Mouse (Mus musculus): ENCODE data around the gene Ranbp1. TPM values are rescaled to one million over a fixed set of nuclear protein-coding genes. Genes with fewer than 3 reads are reported as not detected.
"Not testable (repeated sequence)": the region's sequence is repeated elsewhere in the genome, so short reads cannot be mapped to it uniquely, and the experiment has no call there.

Gene Ranbp1
- polyA plus RNA-seq, 1 experiment from 2014 or later, result 216 TPM

DNA sequence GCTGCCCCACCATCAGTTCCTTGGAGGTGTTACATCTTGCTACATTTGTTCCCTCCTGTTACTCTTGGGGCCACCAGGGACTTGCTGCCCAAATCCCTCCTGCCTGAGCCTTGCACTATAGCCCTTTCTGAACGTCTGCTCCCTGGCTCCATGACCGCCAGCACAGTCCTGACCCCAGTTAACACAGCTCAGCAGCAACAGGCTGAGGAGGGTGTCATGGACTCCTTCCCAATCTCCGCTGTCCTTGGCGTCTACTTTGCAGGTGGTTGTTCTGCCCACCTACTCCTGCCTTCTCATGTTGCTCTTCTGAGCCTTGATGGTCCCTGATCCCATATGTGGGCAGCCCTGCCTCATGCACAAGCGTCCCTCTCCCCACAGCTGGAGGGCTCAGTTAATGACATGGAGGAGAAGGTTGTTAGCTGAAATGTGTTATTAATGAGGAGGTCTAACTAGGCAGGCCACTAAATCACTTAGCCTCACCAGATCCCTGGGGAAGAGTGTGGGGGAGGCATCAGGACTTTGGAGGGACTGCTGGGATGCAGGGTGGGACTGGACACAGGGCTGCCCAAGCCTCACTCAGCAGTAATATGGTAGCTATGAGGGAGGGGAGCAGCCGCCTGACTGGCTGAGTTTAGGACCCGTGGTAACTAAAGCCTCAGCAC is 45.0 kb downstream of the Ranbp1 start:
- no peak for TF ChIP-seq CTCF (IDR thresholded peaks at IDR 0.05)
- CTCF ChIA-PET, result interaction anchor here (3.0 kb wide), 1 partner anchor 31 kb away, joined by 7 read pairs; no protein-coding TSS in a partner anchor
- POLR2A ChIA-PET, result no interaction called here
- peaks cover 14% of the 10 kb centered on the region for H3K27me3 ChIP-seq
- DNase-seq (ENCODE audit: low read depth, low spot score) (no peak), ATAC-seq (no peak)
- in situ Hi-C loops (cut with MboI; ENCODE audit: low pct_unique_long_range_greater_than_20kb), result no loop called here

DNA sequence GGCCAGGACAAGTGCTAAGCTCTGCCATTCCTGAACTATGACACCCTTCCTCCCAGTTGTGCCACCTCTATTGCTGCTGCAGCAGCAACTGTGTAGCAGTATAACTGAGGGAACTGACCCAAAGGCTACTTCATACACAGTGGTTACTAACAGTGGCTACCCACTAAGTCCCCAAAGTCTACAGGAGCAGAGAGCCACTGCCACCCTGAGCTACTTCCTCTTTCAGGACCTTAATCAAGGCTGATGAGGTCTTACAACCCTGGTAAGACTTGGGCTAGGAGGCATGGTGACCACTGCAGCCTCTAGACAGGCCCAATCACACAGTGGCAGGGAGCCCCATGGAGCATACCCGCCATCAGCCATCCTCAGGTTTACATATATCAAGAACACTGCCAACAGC is 46.5 kb downstream of the Ranbp1 start:
- ATAC-seq (no peak), DNase-seq (ENCODE audit: low read depth, low spot score) (no peak)
- peaks cover 17% of the 10 kb centered on the region for H3K27me3 ChIP-seq
- ChIA-PET CTCF (interaction anchor here (0.8 to 3.0 kb wide), 5 partner anchors 9 to 94 kb away, joined by 3 to 15 read pairs (median 3); no protein-coding TSS in a partner anchor), POLR2A (interaction anchor here (0.6 kb wide), 1 partner anchor 137 kb away, joined by 3 read pairs; no protein-coding TSS in a partner anchor)
- TF ChIP-seq CTCF (IDR thresholded peaks at IDR 0.05), result no peak
- in situ Hi-C loops (cut with MboI; ENCODE audit: low pct_unique_long_range_greater_than_20kb), result no loop called here

DNA sequence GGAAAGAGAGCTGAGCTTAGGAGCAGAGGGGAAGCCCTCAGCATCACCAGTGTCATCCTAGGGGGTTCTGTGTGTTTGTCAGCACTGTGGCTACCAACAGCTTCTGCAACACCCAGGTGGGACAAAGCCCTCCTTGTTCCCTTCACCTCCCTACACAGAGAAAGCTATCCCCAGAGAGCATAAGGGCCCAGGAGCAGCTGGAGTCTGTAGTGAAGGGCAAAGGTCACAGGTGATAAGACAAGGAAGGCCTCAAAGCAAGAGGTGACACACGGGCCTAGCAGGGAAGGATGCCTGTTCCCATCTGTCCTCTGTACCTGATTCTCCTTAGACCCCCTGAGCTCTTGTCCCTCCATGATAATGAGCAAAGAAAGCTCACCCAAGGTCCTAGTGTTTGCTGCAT is 46.9 kb downstream of the Ranbp1 start:
- DNase-seq (ENCODE audit: low read depth, low spot score) (no peak), ATAC-seq (no peak)
- peaks cover 14% of the 10 kb centered on the region for H3K27me3 ChIP-seq
- no peak for TF ChIP-seq CTCF (IDR thresholded peaks at IDR 0.05)
- CTCF ChIA-PET, result interaction anchor here (1.1 to 3.0 kb wide), 4 partner anchors 9 to 94 kb away, joined by 3 to 15 read pairs (median 5); no protein-coding TSS in a partner anchor
- POLR2A ChIA-PET, result interaction anchor here (0.8 kb wide), 1 partner anchor 29 kb away, joined by 3 read pairs; no protein-coding TSS in a partner anchor
- in situ Hi-C loops (cut with MboI; ENCODE audit: low pct_unique_long_range_greater_than_20kb), result no loop called here

DNA sequence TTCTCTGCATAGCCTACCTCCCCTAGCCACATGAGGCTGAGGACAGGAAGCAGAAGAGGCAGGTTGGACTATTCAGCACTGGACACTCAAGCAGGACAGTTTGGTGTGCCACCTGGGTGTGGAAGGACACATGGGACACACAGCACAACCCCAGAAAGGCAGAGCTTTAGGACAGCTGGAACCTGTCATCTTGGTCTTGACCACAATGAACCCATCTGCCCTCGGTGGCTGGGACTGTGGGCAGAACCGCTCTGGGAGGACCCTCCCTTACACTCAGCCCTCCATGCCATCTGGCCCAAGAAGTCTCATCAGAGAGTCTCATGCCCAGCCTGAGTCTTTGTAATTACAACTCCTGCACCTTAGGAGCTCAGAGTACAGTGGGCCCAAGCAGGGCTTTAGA is 48.5 kb downstream of the Ranbp1 start:
- CTCF ChIA-PET, result interaction anchor here (4.8 kb wide), 1 partner anchor 11 kb away, joined by 25 read pairs; no protein-coding TSS in a partner anchor
- peaks cover 3% of the 10 kb centered on the region for H3K27me3 ChIP-seq
- in situ Hi-C loops (cut with MboI; ENCODE audit: low pct_unique_long_range_greater_than_20kb), result no loop called here
- DNase-seq (ENCODE audit: low read depth, low spot score) (no peak), ATAC-seq (no peak)
- no peak for TF ChIP-seq CTCF (IDR thresholded peaks at IDR 0.05)
- POLR2A ChIA-PET, result no interaction called here

DNA sequence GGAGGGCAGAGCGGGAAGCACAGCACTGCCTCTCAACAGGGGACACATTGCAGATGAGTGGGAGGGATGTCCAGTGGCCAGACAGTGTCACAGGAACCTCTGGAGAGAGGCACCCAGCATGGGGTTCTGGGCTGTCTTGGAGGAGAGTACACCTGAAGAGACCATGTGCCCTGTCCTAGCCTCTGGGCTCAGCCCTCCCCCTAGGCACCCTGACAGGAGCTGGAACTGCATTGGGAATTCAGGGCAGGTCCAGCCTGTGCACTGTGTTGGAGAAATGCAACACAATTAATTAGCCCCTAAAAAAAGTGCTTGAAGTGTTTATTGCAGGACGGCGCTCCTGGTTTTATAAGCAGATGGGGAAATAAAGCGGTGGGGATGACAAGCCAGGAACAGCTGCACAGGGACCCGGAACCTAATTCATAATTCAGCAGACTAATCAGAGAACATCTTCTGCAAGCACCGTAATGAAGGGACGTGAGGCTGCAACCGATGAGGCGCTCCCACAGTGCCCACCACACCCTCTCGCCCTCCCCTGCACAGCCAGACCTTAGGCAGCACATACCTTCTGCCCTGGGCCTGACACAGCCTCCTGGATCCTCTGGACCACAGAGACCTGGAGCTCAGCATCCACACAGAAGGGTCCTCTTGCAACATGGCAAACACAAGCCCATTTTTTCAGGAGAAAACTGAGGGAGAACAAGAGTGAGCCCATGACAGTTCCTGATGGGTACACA is 50.0 kb downstream of the Ranbp1 start:
- in situ Hi-C loops (cut with MboI; ENCODE audit: low pct_unique_long_range_greater_than_20kb), result no loop called here
- TF ChIP-seq CTCF (IDR thresholded peaks at IDR 0.05), result no peak
- peaks cover 3% of the 10 kb centered on the region for H3K27me3 ChIP-seq
- ChIA-PET POLR2A (no interaction called here), CTCF (interaction anchor here (4.8 kb wide), 1 partner anchor 13 kb away, joined by 25 read pairs; no protein-coding TSS in a partner anchor)
- ATAC-seq (no peak), DNase-seq (ENCODE audit: low read depth, low spot score) (no peak)

DNA sequence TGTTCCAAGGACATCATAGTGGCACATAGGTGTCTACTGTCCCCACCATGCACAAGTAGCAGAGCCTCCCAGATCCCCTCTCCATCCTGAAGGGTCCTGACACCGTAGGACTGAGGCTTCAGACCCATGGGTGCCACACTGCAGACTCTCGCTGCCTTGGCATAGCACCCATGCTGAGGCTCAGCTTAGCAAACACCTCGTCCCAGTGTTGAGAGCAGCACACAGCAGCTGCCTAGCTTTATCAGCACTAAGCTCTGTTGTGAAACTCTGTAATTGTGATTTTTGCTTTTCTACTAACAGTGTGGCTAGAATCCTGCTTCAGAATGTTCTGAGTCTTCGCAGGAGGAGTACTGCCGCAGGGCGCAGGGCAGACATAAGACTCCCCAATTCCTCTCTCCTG is 50.7 kb downstream of the Ranbp1 start:
- ATAC-seq (no peak), DNase-seq (ENCODE audit: low read depth, low spot score) (no peak)
- CTCF ChIA-PET, result interaction anchor here (1.1 to 4.8 kb wide), 2 partner anchors 13 to 25 kb away, joined by 4 to 25 read pairs; no protein-coding TSS in a partner anchor

DNA sequence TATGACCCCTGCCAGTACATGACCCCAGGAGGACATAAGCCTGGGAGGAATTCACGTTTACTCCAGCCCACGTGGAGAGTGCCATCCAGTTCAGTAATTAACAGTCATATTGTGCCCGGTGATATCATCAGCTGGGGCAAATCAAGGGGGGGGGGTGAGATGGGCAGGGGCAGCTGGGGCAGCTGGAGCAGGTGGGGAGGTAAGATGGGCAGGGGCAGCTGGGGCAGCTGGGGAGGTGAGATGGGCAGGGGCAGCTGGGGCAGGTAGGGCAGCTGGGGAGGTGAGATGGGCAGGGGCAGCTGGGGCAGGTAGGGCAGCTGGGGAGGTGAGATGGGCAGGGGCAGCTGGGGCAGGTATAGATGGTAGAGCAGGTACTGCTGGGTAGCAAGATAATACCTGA is 53.0 kb downstream of the Ranbp1 start:
- not testable (repeated sequence) for ATAC-seq

More for the DNA sequence above, 50.7 kb downstream of the Ranbp1 start:
- in situ Hi-C loops (cut with MboI; ENCODE audit: low pct_unique_long_range_greater_than_20kb), result no loop called here
- POLR2A ChIA-PET, result no interaction called here
- TF ChIP-seq CTCF (IDR thresholded peaks at IDR 0.05), result no peak
- peaks cover 3% of the 10 kb centered on the region for H3K27me3 ChIP-seq

DNA sequence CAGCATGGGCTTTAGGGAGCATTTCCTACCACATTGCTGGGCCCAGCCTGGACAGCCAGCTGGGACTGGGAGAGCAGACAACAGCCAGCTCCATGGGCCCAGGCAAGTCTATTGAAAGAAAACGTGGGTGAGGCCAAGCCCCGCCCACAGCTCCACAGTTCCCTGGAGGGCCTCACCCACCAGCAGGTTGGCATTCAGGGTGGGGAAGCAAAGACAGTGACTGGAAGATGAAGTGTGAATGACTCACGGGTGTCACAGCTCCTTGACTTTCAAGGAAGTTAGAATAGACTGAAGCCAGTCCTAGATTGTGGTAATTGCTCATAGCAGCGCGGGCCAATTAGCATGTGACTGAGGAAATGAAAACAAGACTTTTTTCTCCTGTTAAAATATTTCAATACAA is 53.5 kb downstream of the Ranbp1 start:
- ATAC-seq (peak; percentile 84), DNase-seq (ENCODE audit: low read depth, low spot score) (peak; percentile 73)
- H3K27me3 ChIP-seq, result peaks cover 3% of the 10 kb centered on the region
- TF ChIP-seq CTCF (IDR thresholded peaks at IDR 0.05), result no peak
- ChIA-PET CTCF (interaction anchor here (1.2 to 1.8 kb wide), 3 partner anchors 16 to 86 kb away, joined by 3 to 12 read pairs (median 7); no protein-coding TSS in a partner anchor), POLR2A (no interaction called here)
- in situ Hi-C loops (cut with MboI; ENCODE audit: low pct_unique_long_range_greater_than_20kb), result no loop called here

More for the DNA sequence above, 53.0 kb downstream of the Ranbp1 start:
- in situ Hi-C loops (cut with MboI; ENCODE audit: low pct_unique_long_range_greater_than_20kb); DNase-seq (ENCODE audit: low read depth, low spot score); H3K27me3 ChIP-seq; POLR2A ChIA-PET: not testable (repeated sequence)
- CTCF ChIA-PET, result interaction anchor here (1.2 to 4.8 kb wide), 3 partner anchors 16 to 87 kb away, joined by 3 to 25 read pairs (median 7); no protein-coding TSS in a partner anchor

DNA sequence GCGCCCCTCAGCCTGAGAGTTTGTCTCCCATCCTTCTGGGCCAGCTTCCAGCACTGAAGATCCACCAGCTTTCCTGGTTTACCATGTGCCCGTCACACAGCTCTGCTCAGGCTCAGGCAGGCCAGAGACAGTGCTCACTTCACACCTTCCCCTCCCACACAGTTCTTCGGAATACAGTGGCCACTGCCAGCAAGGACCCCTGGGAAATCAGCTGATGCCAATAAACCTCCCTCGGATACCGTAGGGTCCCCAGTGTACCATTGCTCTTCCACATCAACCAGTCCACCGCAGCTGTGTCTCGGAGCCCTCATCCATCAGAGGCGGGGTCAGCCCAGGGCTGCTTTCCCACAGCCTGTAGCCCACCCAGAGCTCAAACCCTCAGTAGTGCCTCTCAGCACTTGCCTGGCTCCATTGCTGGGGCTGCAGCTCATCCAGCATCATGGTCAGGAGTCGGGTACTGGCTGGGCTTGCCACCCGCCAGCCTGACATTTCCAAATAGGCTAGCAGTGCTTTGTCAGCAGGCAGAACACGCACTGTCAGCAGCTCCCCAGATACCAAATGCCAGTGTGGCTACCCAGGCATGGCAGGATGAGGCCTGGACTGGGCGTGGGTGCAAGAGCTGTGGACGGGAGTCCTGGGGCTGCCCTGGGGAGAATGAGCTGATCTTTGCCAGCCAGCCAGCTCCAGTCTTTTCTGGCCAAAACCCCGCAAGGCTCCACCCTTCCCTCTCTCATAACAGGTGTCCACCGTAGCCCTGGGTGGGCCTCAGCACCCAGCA is 54.1 kb downstream of the Ranbp1 start:
- no peak for DNase-seq (ENCODE audit: low read depth, low spot score)
- in situ Hi-C loops (cut with MboI; ENCODE audit: low pct_unique_long_range_greater_than_20kb), result no loop called here
- peak; percentile 69 for ATAC-seq

DNA sequence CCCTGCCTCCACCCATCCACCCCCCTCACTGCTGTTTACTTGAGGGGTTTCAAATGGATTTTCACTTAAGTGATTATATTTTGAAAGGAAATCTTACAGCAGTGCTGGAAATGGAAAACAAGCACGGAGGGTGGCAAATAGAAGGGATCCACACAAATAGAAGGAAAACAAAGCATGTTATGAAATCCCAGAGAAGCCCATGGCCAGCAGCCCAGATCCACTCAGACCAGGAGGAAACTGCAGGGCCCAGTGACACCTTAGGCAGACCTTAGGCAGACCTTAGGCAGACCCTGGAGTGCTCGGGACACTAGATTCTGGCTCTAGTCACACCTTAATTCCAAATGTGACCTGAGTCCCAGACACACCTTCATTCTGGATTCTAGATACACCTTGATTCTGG is 57.5 kb downstream of the Ranbp1 start:
- ATAC-seq (no peak), DNase-seq (ENCODE audit: low read depth, low spot score) (no peak)
- in situ Hi-C loops (cut with MboI; ENCODE audit: low pct_unique_long_range_greater_than_20kb), result no loop called here
- TF ChIP-seq CTCF (IDR thresholded peaks at IDR 0.05), result no peak
- no peaks in the 10 kb centered on the region for H3K27me3 ChIP-seq
- ChIA-PET POLR2A (no interaction called here), CTCF (no interaction called here)

More for the DNA sequence above, 54.1 kb downstream of the Ranbp1 start:
- ChIA-PET CTCF (interaction anchor here (0.7 to 1.8 kb wide), 4 partner anchors 13 to 86 kb away, joined by 3 to 12 read pairs (median 5); no protein-coding TSS in a partner anchor), POLR2A (interaction anchor here (0.6 kb wide), 2 partner anchors 17 to 933 kb away, joined by 3 read pairs; no protein-coding TSS in a partner anchor)
- H3K27me3 ChIP-seq, result peaks cover 3% of the 10 kb centered on the region
- no peak for TF ChIP-seq CTCF (IDR thresholded peaks at IDR 0.05)

Other genes with a start within 250 kb of the Ranbp1 start
- gene Dgcr6, start 195.9 kb downstream of the Ranbp1 start, polyA plus RNA-seq (2021), result 59.5 TPM
- gene Prodh, start 158.5 kb downstream of the Ranbp1 start, polyA plus RNA-seq (2021), result 1.3 TPM
- 0.90 TPM for gene Rtn4r, start 121.1 kb downstream of the Ranbp1 start, polyA plus RNA-seq (2021)
- gene Ccdc188, start 30.9 kb downstream of the Ranbp1 start, polyA plus RNA-seq (2021), result not detected
- 34.4 TPM for gene Zdhhc8, start 13.6 kb downstream of the Ranbp1 start, polyA plus RNA-seq (2021)
- 66.4 TPM for gene Trmt2a, start 53 bp downstream of the Ranbp1 start, polyA plus RNA-seq (2021)
- 7.6 TPM for gene Gm49776, start 9.6 kb upstream of the Ranbp1 start, polyA plus RNA-seq (2021)
- 24.2 TPM for gene Dgcr8, start 40.5 kb upstream of the Ranbp1 start, polyA plus RNA-seq (2021)
- 23.7 TPM for gene Tango2, start 99.4 kb upstream of the Ranbp1 start, polyA plus RNA-seq (2021)
- 25.6 TPM for gene Arvcf, start 99.5 kb upstream of the Ranbp1 start, polyA plus RNA-seq (2021)
- gene Txnrd2, start 177.7 kb upstream of the Ranbp1 start, polyA plus RNA-seq (2021), result 25.2 TPM
- 229 TPM for gene Comt, start 178.1 kb upstream of the Ranbp1 start, polyA plus RNA-seq (2021)
- 9.9 TPM for gene Gnb1l, start 250.0 kb upstream of the Ranbp1 start, polyA plus RNA-seq (2021)

Measured in Patski (cell line).